Mouse (Mus musculus): Measurements from ENCODE around the gene Hyal3.

DNA sequence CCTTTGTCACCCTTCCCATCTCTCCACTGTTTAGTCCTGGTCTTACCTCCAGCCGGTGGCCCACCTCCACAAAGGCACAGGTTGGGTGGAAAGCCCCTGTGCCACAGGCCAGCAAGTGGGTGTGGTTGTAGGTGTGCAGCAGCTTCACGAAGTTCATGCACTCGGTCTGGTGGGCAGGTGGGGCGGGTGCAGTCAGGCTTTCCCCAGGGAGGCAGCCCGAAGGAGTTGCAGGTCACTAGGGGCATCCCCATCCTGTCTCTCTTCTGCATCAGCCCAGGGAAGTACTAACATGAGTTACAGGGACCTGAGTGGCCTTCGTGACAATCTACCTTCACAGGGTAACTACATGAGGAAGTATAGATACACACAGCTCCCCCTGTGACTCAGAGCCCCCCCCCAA lies 22.6 kb downstream of the Hyal3 start:
- TF ChIP-seq CTCF (conservative IDR thresholded peaks at IDR 0.05; ENCODE audit: insufficient read depth, insufficient read length, low read depth, low read length), result no peak
- TF ChIP-seq POLR2A (IDR thresholded peaks at IDR 0.05; ENCODE audit: low read depth, low read length), result no peak

Data from kidney, adult 2 months (tissue).